Mouse (Mus musculus) spleen, postnatal 14 days (tissue): ENCODE measurements at regions not wholly inside any gene's neighbourhood (a gene's known extent, or its start where the extent isn't known, plus 50 kb on each side); places are given as distances from the start of the nearest gene placed in this dataset.

Experiments
- DNase-seq, 2 experiments: peaks; one replicate each; pipeline ENCODE4 v3.0.0; 2021 to 2022; ENCODE audit warnings: low spot score in 2 of 2

DNA sequence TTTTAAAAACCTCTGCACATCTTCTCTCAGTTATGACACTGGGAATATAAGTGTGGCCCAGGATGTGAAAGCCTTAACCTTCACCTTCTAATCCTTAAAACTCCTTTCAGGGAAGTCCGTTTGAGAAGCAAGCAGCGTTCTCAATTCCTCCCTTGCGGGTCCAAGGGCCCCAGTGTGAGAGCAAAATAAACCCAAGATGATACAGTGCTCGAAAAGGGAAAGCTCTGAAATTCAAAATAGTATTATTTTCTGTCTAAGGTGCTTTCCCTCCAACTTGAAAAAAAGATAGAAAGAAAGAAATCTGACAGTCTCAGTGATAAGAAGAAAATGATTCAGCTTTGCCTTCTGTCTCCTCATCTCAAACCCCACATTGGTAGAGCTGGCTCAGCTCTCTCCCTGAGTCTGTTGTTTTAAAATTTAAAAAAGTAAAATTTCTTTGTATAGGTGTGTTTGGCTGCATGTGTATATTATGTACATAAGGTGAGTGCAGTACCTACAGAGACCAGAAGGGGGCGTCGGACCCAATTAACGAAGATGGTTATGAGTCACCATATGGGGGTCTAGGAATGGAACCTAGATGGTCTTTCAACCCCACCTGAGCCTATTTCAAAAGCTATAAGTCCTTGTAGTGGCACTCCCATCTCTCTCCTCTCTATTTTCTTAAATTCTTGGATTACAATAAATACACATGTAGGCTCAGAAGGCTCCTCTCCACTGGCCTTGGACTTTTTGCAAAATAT lies 222.3 kb upstream of the Spdye4c start:
- DNase-seq = no peak

DNA sequence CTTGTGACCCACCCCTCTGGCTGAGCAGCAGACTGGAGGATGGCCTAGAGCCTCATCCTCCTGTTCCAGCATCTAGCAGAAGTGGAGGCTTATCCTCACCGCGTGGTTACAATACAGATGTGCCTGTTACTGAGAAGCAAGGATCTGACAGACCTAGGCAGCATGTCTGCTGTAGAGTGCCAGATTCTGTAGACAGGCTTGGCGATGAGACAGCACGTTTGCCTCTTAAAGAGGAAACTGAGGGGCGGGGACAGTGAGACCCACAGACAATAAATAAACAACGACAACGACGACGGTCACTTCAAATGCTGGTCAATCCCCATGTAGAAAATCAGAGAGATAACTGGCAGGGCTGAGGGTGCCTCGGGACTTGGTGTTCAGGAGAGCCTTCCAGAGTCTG lies 220.2 kb upstream of the Spdye4c start:
- DNase-seq = no peak

DNA sequence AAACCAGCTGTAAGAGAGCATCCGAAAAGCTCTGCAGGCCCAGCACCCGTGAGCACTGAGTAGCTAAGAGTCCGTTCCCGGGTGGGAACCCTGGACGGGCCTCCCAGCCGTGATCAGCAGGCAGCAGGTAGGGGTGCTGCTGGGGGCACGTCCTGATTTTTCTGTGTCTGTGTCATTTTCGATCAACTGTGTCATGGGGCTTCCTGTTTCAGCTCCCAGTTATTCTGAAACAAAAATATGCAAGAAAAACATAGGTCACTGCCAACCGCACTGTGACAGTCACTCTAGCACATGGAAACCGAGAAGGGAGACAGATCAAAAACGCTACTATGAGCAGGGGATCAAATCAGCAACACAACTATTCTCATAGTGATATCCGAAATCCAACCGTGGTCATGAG lies 218.8 kb upstream of the Spdye4c start:
- no peak for DNase-seq

DNA sequence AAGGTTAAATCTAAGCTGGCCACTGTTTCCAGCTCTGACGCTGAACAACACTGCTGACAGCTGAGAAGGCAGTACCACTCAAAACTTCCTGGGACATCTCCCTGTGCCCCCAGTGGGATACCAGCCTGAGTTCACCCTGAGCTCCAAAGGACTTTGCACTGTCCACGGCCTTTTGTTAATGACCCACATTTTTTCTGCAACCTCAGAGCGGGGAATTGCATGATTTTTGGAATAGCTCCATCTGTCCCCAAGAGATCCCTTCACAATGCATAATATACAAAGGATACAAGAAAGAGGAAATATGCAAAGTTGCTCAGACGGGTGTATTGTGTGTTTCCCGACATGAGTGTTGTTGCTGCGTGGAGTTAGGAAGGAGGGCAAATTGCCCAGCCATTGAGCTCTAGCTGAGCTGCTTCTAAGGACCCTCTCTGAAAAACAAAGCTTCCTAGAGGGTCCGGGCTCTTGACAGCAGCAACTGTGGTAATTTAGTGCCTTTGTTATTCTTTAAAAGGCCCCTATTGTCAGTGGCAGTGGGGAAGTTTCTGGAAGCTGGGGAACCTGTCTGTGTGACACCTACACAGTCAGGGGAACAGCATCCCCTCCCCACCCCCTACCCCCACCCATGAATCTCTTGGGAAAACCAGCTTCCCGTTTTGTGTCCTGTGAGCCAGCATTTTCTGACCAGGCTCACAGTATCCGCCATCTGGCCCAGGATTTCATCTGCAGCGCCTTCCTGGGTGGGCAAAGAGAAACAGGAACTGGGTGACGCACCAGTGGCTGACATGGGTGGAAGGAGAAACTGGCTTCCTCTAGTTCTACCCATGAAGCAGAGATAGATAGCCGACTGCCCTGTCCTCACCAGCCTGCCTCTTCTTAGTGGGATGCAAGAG lies 217.4 kb upstream of the Spdye4c start:
- DNase-seq = peak; percentile 31 to 46

DNA sequence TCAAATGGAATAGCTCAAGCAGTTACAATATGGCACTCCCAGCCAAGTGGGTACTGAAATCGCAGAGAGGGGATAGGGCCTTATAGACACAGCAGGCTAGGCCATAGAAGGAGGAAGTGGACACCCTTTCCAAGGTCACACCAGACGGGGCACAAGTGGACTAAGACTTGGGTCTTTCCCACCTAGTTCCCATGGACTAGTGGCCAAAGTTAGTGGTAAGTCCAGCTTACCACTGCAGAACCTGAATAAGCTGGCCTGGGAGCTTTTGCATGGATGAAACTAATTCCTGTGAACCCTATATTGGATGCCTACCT lies 216.8 kb upstream of the Spdye4c start:
- DNase-seq = no peak

GRCm38 (mm10) chr2:128374926-128375325 lies 216.1 kb upstream of the Spdye4c start:
- no peak for DNase-seq

- DNase-seq = no peak
These were observed 215.2 kb upstream of the Spdye4c start for GRCm38 (mm10) chr2:128375827-128376226.

DNA sequence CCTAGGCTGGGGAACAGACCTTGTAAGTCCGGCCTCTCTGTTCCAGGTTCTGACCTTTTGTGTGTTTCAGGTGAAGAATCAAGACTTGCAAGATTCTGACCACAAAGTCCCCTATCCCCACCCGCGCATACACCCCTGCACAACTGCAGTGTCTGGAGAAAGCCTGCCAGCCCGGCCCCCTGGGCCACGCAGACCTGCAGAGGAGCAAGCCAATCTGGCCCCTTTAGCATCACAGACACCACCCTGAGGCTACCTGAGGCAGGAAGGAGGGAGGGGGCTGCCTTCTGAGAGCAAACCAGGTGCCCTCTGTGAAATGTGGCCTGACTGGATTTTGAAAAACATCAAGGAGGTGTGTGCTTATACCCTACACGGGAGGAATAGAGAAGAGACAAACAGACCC lies 213.8 kb upstream of the Spdye4c start:
- DNase-seq = no peak

DNA sequence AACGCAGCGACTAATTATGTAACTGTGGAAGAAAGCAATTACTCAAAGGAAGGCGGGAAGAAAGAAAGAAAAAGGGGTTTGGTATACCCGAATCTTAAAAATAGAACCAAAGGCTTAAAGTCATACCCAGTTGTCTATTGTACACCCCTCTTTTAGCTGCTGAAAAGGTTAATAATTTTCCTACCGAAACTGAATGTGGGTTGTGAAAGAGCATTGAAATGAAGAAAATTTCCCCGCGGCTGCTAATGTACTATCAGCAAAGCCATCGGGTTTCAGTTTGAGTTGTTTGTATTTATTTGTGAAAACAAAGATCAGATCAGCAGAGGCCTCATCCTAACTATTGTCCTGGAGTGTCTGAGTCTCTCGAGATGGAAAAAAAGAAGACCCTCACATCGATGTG lies 213.3 kb upstream of the Spdye4c start:
- DNase-seq = no peak

DNA sequence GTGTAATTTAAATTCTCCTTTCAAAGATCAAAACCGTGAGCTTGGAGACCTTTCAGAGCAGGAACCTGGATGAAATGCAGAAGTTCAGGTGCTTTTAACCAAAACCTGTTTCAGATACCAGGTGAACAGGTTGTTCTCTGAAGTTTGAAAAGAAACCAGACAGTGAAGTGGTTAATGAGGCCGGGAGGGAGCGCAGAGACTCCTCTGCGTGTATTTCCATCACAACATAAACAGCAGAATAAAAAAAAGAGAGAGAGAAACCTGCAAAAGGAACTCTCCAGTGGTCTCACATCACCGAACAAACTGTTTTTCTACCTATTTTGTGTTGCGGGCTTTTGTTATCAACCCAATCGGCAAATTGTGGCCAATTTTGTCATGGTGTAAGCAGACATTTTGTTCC lies 212.6 kb upstream of the Spdye4c start:
- DNase-seq = no peak

DNA sequence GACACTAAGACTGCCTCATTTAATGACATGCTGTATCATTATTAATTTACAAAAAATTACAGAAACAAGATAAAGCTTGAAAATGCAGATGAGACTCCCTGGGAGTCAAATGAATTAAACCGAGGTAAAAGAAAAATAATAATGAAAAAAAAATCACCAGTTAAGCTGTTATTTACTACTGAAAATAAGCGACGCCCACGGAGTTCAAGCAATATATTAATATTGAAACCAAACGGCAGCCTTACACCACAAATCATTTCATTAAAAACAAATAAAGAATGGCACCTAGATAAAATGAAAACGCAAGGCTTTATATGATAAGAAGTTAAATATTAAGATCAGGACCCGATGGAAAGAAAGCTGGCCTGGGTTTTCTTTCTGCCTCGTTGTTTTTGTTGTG lies 211.9 kb upstream of the Spdye4c start:
- no peak for DNase-seq

GRCm38 (mm10) chr2:128379554-128379953 lies 211.5 kb upstream of the Spdye4c start:
- DNase-seq = no peak

- no peak for DNase-seq
These were observed 210.4 kb upstream of the Spdye4c start for GRCm38 (mm10) chr2:128380581-128380980.

GRCm38 (mm10) chr2:128381684-128382205 lies 209.3 kb upstream of the Spdye4c start:
- DNase-seq = no peak

DNA sequence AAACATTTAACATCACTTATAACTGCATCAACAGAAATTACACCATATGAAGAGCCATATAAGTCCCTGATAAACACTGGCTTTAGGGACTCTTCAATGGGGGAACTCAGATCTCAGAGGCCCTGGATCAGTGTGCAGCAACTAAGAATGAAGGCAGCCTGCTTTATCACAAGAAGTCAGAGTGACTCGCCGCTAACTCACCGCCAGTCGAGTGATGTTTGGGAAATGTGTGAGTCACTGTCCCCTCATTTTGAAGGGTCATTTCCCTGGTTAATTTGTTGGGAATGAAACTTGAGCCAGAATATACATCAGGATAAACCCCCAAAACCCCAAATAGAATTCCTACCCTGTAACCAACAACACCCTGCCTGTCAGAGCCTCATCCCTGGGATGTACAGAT lies 208.5 kb upstream of the Spdye4c start:
- DNase-seq = no peak

- no peak for DNase-seq
These were observed 206.4 kb upstream of the Spdye4c start for GRCm38 (mm10) chr2:128384612-128385011.

DNA sequence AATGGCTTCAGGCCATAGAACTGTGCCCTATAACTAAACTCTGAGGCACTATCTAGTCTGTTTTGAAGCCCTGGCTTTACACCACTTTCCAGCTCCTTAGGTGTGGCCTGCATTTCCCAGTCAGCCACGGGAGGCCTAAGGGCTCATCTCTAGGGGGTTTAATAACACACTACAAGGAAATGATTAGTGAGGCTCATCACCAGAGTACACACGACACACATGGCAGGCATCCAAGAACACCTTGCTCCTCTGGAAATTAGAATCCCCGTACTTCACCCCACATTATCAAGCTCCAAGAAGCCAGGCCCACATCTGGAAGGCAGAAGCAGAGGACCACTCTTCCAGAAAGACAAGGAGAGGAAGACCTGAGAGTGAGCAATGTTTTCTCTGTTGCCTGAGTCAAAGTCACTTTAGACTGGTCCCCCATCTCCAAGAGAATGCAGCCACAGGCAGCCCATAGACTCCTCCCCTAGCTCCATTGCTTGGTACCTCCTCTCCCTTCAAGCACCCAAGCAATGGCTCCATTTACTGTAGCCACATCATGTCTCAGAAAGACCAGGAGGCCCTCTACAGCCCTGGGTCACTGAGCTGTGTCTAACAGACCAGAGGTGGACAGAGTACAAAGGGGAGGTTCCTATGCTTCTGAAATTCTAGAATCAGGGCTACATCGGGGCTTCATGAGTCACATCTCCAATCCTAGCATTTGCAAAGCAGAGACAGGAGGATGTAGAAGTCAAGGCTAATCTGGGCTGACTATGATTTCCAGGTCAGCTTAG lies 204.0 kb upstream of the Spdye4c start:
- DNase-seq = no peak

GRCm38 (mm10) chr2:128387851-128388471 lies 203.0 kb upstream of the Spdye4c start:
- no peak for DNase-seq

GRCm38 (mm10) chr2:128388883-128389470 lies 202.0 kb upstream of the Spdye4c start:
- DNase-seq = no peak

- no peak for DNase-seq
These were observed 198.7 kb upstream of the Spdye4c start for GRCm38 (mm10) chr2:128392344-128392743.

- no peak for DNase-seq
These were observed 197.6 kb upstream of the Spdye4c start for GRCm38 (mm10) chr2:128393401-128393800.
